Mouse (Mus musculus) gastrocnemius, adult 18-20 months (tissue): Measurements from ENCODE around the gene Zfp57. TPM values are rescaled to one million over a fixed set of nuclear protein-coding genes. Genes with fewer than 3 reads are reported as not detected.
A peak's percentile ranks its signal among the peaks of the same experiment; 100 is the strongest.
"Not testable (repeated sequence)": the region's sequence is repeated elsewhere in the genome, so short reads cannot be mapped to it uniquely, and the experiment has no call there.

ENCODE experiments used
- DNase-seq: peaks from one replicate; pipeline ENCODE4 v3.0.0; 2021; ENCODE audit warnings: low spot score
- total RNA-seq, 2 experiments: library from RNA; stranded (reverse); gene quantifications; 2 replicates each; pipeline ENCODE4 v1.2.3; 2021

Gene Zfp57
- total RNA-seq, 2 experiments from 2014 or later = not detected

DNA sequence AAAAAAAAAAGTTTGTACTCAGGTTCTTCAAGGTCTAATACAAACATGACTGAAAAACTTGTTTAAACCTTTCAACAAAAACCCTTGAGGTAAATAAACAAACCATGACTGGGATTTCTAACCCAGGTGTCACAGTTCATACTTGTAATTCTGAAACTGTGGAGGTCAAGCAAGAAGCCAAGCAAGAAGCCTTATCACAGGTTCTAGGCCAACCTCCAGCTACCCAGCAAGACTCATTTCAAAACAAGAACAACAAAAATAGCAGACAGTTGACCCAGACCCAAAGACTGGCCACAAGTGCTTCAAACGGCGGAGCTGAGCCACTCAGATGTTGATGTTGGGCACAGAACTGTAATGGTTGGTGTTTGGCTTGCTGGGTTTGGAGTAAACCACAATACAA lies 6.4 kb upstream of the Zfp57 start:
- no peak for DNase-seq

DNA sequence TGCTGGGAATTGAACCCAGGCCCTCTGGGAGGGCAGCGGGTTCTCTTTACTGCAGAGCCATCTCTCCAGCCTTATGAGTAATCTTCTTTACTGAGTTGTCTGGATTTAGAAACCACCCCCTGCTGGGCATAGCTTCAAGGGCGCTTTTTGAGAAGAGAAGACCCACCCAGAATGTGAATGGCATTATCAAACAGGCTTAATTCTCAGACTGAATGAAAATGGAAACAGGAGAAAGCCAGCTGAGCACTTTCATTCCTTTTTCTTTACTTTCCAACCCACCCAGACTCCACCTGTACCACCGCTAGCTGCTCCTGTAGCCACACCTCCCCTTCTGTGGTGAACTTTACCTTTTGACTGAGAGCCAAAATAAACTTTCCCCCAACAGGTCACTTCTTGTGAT lies 5.5 kb upstream of the Zfp57 start:
- DNase-seq = no peak

DNA sequence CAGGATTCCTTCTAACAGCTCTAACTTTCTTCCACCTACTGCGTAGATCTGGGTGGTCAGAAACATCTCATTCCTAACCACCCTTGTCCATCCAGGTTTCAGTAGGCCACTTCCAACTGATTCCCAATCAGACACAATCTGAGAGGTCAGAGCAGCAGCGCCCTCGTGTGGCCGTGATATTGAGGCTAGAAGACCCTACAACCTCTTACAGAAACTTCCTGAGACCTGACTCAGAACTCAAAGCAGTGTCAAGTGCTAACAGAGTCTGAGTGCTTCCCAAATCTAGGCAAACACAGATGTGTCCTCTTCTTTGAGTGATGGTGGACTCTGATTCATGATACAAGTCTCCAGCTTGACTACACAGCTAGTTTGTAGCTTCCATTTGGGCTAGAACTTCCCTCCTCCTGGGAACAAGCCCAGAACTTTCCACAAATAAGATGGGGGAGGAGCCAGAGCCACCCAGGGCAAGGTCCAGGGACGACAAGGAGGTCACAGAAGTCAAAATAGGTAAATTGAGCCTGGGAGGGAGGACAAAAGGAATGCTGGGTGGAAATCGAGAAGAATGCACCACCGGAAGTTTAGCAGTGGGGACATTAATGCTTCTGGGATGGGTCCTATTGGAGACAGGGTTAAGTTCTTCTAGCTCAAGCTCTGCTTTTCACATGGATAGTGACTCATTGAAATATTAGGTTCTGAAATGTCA lies 3.8 kb upstream of the Zfp57 start:
- peak; percentile 53 for DNase-seq

DNA sequence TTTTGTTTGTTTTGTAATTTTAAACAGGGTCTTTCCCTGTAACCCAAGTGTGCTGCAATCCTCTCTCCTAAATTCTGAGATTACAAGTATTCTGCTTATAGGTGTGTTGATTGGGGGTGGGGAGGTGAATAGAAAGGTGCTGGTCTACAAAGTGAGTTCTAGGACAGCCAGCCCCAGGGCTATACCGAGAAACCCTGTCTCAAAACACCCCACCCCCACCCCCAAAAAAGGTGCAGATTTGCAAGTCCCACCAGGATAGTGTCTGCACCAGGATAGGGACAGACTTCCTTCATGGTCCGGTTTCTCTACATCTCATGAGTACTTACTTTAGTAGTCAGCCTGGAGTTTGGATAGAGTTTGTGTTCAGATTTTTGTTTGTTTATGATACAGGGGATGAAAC lies 2.5 kb upstream of the Zfp57 start:
- no peak for DNase-seq

DNA sequence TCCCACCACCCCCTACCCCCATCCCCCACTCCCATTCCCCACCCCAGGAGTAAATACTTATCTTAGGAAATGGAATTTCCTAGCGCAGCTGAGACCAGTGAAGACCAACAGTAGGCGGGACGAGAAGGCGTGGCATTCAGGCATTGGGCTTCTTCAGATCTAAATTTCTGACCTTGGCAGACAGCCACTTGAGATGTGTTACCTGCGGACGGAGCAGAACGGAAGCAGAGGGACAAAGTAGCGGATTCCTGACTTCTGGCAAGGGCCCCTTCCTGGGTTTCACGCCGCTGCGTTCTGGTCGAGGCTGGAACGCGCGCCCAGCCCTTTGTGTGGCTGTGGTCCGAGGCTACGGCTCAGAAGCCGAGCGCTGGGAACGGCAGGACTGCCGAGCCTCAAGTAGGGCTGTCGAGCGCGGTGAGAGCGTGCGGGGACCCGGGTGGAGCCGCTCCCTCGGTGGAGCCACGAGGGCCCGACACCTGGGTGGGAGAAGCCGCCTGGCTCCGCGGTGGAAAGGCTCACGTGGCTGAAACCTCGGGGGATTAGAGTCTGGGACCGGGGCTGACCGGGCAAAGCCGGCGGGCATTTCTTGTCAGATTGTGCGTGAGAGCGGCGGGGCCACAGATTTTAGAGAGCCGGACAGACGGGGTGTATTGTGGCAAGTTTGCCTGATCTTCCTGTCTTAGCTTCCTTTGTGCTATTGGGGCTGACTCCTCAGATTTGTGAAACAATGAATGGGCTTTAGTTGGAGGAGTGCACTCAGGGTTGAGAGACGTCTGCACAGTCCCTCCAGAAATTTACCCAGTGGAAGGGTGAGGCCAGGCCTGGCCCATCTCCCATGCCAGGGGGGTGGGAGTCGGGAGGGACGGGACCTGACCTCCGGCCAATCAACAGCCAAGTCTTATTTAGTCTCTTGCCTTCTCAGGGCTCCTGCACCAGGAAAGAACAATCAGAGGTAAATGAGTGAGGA lies 1.7 kb downstream of the Zfp57 start:
- DNase-seq = peak; percentile 5

DNA sequence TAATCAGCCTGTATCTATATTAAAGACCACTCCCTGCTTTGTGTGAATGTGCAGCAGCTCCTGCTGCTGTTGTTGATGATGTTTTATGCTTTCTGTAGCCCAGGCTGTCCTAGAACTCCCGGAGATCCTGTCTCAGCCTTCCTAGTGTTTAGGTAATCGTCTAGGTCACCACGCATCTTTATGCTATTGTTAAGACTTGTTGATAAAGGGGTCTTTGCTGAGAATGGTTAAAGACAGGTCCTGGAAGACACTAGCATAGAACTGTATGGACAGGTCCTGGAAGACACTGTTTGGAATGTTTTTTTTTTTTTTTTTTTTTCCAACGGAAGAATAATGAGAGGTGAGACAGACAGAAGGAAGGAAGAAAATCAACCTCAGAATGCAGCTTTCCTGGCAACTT lies 2.4 kb downstream of the Zfp57 start:
- no peak for DNase-seq

DNA sequence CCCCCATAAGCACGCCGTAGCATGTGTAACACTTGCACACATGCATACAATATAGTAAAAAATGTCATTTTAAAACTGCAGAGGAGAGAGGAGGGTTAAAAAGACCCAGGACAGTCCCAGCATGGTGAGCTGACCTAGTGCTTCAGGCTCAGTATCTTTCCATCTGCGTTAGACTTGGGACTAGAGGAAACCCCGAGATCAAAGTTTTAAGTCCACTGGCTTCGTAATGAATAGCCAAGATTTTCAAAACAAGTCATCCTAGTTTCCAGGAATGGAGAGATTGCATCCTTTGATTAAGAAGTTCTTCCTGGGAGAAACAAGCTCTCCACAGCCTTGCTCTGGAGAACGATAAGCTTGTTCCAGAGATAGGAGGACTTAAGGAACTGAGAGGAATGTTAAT lies 7.2 kb downstream of the Zfp57 start:
- DNase-seq = no peak

DNA sequence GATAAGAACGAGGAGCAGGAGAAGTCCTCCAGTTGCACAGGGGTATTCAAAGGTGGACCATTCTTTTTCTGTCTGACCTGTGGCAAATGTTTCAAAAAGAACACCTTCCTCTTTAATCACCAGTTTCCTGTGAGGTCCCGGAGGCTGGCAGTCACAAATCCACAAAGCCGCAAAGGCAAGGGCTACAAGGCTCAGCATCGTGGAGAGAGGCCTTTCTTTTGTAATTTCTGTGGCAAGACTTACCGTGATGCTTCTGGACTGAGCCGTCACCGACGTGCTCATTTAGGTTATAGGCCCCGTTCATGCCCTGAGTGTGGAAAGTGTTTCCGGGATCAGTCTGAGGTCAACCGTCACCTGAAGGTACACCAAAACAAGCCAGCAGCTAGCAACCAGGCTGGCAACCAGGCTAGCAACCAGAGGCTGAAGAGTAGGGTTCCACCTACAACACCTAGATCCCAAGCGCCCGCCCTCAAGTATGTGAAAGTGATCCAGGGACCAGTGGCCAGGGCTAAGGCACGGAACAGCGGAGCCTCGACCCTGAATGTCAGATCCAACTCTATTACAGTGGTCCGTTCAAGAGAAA lies 8.6 kb downstream of the Zfp57 start:
- no peak for DNase-seq

DNA sequence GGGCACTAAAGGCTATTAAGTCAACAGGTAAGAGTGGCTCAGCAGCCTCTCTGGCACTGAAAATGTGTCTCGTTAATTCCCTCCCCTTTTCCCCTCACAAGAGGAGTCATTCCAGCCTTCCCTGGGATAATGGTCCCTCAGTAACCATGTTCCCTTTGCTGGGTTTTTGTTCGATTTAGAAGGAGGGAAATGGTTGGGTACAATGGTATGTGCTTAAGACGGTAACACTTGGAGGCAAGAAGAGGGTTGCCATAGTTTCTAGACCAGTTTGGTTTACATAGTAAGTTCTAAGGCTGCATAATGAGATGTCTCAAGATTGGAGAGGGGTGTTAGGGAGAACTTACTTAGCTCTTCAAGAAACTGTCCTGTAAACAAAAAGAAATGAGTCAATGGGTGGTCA lies 10.8 kb downstream of the Zfp57 start:
- DNase-seq = no peak

DNA sequence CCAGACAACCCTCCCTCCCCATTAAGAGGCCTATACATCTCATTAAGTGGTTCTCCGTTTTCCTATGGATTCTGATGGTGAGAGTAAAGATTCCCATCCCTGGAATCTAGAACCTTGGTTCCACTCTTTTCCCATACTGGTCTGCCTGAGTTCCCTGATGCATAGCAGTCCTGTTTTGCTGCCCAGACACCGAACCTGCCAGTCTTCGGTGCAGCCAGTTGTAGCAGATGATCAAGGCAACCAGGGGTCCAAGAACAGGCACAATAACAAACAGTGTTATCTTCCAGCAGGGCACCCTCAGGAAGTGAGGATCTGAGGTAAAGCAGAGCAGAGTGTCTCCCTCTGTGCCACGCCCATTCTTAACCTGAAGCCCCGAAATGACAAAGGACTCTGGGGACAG lies 11.2 kb downstream of the Zfp57 start:
- DNase-seq = no peak

DNA sequence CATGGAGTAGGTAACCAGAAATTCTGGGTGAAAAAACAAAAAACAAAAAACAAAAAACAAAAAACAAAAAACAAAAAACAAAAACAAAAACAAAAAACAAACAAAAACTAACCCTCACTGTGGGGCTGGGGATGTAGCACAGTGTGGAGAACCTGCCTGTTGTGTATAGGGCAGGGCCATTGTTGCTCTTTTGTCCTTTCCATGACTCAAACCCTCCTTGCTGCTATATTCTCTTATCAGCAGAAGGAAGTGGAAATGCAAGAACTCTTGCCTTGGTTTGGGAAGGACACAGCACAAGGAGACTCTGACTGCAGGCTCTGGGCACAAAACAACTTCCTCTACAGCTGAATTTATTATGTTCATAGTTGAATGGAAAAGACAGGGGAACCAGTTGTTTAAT lies 15.4 kb downstream of the Zfp57 start:
- DNase-seq = no peak

DNA sequence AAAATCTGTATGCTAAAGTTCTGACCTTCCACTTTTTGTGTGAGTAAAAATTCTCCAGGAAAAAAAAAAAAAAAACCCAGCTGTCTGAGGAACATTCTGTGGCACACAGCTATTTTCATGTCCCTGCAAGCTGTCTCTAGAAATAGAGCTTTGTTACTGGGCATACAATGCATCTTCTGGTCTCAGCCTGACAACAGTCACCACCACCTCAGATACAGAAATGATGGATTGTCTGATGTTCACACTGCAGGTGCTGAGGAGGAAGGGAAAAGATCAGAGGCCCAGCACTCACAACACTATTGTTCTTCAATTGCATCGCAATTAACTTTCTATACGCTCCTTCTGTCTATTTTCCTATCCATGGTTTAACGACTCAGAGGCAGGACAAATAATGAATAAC lies 17.4 kb downstream of the Zfp57 start:
- no peak for DNase-seq

DNA sequence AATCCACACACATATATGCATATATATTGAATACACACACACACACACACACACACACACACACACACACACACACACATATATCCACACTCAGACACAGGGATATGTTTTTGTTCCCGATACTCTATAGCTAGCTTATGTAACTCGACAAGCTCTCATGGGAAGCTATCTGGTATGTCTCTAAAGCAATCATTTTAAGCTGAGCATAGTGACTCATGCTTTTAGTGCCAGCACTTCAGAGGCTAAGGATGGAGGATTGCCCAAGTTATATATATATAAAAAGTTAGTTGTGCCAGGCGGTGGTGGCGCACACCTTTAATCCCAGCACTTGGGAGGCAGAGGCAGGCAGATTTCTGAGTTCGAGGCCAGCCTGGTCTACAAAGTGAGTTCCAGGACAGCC lies 18.3 kb downstream of the Zfp57 start:
- not testable (repeated sequence) for DNase-seq

DNA sequence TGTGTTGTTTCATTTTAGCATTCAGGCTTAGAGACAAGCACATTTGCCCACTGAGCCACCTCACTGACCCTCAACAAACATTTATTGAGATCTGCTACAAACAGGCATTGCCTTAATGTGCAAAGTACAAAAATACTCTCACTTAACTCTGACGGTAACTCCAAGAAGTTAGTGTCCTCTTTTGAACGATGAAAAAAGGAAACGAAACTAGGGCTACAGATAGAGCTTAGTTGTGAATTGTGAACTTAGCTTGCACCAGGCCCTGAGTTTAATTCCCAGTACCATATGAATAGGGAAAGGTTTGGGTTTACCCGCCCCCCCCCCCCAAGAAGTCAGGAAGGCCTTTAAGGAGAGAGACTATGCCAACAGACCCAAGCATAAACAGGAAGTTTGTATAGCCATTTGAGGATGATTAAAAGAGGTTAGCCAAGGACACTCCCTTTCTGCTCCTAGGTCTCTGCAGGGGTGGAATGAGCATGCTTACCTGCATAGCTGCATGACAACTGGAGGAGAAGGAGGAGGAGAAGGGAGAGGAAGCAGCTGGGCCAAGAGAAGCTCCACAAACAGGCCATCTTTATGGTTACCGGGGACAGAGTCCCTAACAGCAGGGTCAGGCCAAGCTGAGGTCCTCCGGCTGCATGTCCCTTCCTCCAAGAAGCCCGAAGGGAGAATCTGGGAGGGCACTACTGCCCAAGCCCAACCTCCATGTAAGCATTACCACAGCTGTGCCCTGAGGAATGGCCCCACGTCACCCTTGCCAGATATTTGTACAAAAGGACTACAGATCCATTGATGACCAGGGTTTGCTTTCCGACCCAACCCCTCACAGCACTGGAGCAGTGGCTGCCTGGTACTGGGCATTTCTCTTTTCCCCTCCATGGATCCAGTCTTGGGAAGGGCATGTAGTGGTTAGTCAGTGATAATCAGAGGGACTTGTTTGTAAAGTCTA lies 21.9 kb downstream of the Zfp57 start, which contains the start of gene Mog:
Gene Mog, minus strand, starts transcription at position 771 of the 949 bp plus-strand sequence.
- no peak for DNase-seq

DNA sequence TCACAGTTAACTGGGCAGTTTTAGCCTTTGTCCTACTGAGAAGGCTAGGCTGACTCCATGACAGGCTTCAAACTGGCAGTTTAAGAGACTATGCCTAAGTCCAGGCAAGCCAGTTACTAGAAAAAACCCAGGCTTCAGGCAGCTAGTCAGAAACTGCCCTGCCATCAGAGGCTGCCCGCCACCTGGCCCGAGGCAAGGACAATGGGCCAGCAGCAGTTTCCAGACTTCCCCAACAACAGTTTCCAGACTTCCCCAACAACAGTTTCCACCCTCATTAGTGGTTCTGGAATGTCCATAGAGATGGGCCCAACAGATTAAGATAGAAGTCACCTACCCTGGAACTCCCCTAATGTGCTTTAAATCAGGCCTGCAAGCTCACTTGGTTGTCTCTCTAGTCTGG lies 25.5 kb downstream of the Zfp57 start:
- DNase-seq = no peak

DNA sequence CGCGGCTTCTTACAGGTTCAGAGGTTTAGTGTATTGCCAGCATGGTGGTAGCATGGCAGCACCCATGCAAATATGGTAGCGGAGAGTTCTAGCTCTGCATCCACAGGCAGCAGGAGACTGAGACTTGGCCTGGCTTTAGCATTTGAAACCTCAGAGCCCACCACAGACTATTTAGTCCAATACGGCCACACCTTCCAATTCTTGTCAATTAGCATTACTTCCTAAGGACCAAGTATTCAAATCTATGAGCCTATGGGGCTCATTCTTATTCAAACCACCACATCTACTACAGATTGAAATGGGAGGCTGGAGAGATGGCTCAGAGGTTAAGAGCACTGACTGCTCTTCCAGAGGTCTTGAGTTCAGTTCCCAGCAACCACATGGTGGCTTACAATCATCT lies 26.5 kb downstream of the Zfp57 start:
- DNase-seq = no peak

DNA sequence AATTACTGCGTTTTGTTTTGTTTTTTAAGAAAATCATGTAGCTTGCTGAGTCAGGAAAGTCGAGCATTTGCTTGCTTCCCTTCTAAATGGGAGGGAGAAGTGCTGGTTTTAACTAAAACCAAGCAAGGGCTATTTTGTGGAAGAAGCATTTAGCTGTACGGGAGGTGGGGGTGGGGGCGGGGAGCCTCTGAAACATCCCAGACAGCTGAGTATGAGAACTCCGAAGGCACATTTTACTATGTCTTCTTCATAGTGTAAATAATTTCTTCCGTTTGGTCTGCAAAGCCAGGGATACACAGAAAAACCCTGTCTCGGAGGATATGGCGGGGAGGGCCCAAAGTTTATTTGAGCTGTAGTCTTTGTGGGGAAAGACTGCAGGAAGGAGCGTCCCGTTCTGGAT lies 27.2 kb downstream of the Zfp57 start:
- no peak for DNase-seq

DNA sequence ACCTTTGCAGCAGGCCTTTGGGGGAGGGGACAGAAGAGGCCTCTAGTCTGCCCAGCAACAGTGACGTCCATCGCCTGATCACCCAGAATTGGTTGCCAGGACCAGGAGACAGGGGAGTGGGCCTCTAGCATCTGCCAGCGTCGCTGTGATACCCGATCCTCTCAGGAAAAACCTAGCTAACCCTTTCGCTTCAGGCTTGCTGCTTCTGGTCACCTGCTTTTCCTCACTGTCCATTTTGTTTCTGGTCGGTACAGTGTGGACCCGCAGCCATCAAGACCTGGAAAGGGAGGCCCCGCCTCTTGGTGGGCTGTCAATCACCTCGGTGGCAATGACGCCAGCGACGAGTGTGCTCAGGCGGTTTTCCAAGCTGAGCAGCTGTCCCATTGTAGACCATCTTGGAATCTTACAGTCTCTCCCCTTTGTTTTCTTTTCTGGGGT lies 27.7 kb downstream of the Zfp57 start:
- DNase-seq = peak; percentile 80

DNA sequence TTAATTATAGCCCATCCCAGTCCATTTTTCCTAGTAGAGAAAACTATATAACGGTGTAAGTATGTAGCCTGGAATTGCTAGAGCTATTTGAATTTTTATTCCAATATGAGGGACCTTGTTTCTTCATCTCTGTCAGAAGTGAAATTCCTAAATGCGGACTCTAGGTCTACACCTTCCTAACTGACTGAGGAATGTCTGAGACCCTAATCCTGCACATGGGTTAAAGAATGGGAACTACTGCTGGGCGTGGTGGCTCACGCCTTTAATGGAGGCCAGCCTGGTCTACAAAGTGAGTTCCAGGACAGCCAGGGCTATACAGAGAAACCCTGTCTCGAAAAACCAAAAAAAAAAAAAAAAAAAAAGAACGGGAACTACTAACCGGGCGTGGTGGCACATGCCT lies 28.2 kb downstream of the Zfp57 start:
- DNase-seq = no peak

DNA sequence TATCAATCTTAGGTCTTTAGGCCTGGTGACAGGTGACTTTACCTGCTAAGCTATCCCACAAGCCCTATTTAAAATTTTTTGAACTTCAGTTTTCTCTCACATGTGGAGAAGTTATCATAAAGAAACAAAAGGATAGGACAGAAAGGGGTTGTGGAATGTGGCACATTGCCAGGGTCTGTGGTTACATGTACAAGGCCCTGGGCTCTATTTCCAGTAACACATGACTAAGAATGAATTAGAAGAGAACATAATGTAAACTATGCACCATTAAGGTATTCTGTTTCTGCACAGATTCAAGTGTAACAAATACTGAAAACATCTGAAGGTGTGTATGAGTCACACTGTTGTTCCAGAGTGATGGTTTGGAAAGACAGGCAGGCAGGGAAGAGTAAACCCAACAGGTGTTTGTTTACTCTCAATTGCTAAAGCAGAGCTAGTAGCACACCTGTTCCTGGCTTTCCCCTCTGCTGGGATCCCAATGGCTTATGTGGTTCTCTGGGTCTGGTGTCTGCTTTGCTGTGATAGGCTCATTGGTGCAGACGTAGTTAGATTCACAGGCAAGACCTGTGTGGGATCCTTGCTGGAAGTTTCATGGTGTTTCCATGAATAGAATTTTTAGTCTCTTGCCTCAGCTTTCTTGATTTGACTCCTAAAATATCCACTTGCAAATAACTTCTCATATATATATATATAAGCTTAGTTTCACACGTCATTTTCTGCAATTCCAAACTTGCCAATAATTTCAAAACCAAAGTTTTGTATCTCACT lies 38.3 kb downstream of the Zfp57 start:
- DNase-seq = no peak
